Mouse (Mus musculus) embryonic facial prominence, embryonic 14.5 days (tissue): ENCODE data around the gene Gnptg. TPM values are rescaled to one million over a fixed set of nuclear protein-coding genes. Genes with fewer than 3 reads are reported as not detected.

Experiments used
- ATAC-seq: fragments of 200-750 bp; cut with Nextera tagmentation; 2 replicates; pipeline ENCODE4 v1.8.0; 2017; ENCODE audit warnings: low read depth, moderate number of reproducible peaks, moderate TSS enrichment
- DNase-seq: peaks from one replicate; pipeline ENCODE4 v3.0.0-alpha.2; 2015; ENCODE audit warnings: low spot score
- H3K27ac ChIP-seq: fragments of 300-500 bp; sonication (generic); replicated peaks from 2 replicates; pipeline ENCODE4 v1.5.1; 2014; ENCODE audit warnings: low read depth, mild to moderate bottlenecking, low read length, moderate library complexity
- H3K27me3 ChIP-seq: fragments of 300-500 bp; sonication (generic); replicated peaks from 2 replicates; pipeline ENCODE4 v1.6.1; 2014; ENCODE audit warnings: low read length; ENCODE audit not compliant: control insufficient read depth, insufficient read depth
- H3K36me3 ChIP-seq: fragments of 300-500 bp; sonication (generic); 2 replicates; pipeline ENCODE4 v1.6.1; 2014; ENCODE audit warnings: low read length, mixed read lengths; ENCODE audit not compliant: control insufficient read depth, insufficient read depth
- H3K4me1 ChIP-seq: fragments of 300-500 bp; sonication (generic); 2 replicates; pipeline ENCODE4 v1.6.1; 2014; ENCODE audit warnings: antibody characterized with exemption, low read length; ENCODE audit not compliant: control insufficient read depth, insufficient read depth
- H3K4me2 ChIP-seq: fragments of 300-500 bp; sonication (generic); 2 replicates; pipeline ENCODE4 v1.6.1; 2014; ENCODE audit warnings: low read depth, mild to moderate bottlenecking, low read length, moderate library complexity, mixed read lengths
- H3K4me3 ChIP-seq: fragments of 300-500 bp; sonication (generic); 2 replicates; pipeline ENCODE4 v1.5.1; 2014; ENCODE audit warnings: low read depth, mild to moderate bottlenecking, low read length
- H3K9ac ChIP-seq: fragments of 300-500 bp; sonication (generic); 2 replicates; pipeline ENCODE4 v1.6.1; 2014; ENCODE audit warnings: low read depth, mild to moderate bottlenecking, low read length, moderate library complexity, mixed read lengths
- H3K9me3 ChIP-seq: fragments of 300-500 bp; sonication (generic); 2 replicates; pipeline ENCODE4 v1.6.1; 2016; ENCODE audit warnings: low read length; ENCODE audit not compliant: control insufficient read depth
- WGBS: fragments of 180-500 bp; shearing (Covaris S2); extraction: QIAGEN DNeasy Blood & Tissue Kit; methylation state at CpG from one replicate; pipeline ENCODE4 v1.1.7; 2014; 5-methylcytosine and 5-hydroxymethylcytosine counted together
- microRNA-seq: library from miRNA; unstranded; fragments of <30 nt; microRNA quantifications from one replicate; pipeline ENCODE4, GENCODE M21; 2016; ENCODE audit warnings: borderline number of aligned reads
- polyA plus RNA-seq: library from polyadenylated mRNA; unstranded; fragments of >200 nt; fragmentation: Nextera tagmentation; extraction: Ambion mirVana; gene quantifications from 2 replicates; pipeline ENCODE4 v1.2.1, GENCODE M21; 2014

Gnptg gene
- polyA plus RNA-seq, 1 experiment from 2014 or later: 32.4 TPM

GRCm38 (mm10) chr17:25188150-25189031 lies 51.5 kb downstream of the Gnptg start, which contains the start of gene Unkl:
Gene Unkl, plus strand, starts transcription at chr17:25188397.
- DNase-seq: peak; percentile 76
- Histone ChIP-seq H3K4me3 (peak within 1 kb of the TSS; percentile 98), H3K9ac (peak within 1 kb of the TSS; percentile 94), H3K27me3 (no peaks in the 10 kb centered on the region), H3K9me3 (no peaks in the 10 kb centered on the region), H3K27ac (peak within 1 kb of the TSS; percentile 84), H3K4me1 (peaks cover 17% of the 10 kb centered on the region), H3K36me3 (peaks cover 16% of the 10 kb centered on the region; the same call in 1 of the 2 replicates), H3K4me2 (peak within 1 kb of the TSS; percentile 92)
- peak; percentile 16 for ATAC-seq
- 1% methylated on average over 45 of the region's 104 CpGs for WGBS

GRCm38 (mm10) chr17:25187784-25188149 lies 52.2 kb downstream of the Gnptg start:
- ATAC-seq (no peak), DNase-seq (no peak)
- H3K4me2 ChIP-seq: peak overlapping the region; percentile 92
- no peaks in the 10 kb centered on the region for H3K9me3 ChIP-seq
- H3K36me3 ChIP-seq: peaks cover 16% of the 10 kb centered on the region; the same call in 1 of the 2 replicates
- no peaks in the 10 kb centered on the region for H3K27me3 ChIP-seq
- 4% methylated on average over 11 of the region's 11 CpGs for WGBS
- H3K4me3 ChIP-seq: peak overlapping the region; percentile 98
- peaks cover 17% of the 10 kb centered on the region for H3K4me1 ChIP-seq
- H3K27ac ChIP-seq: peak overlapping the region; percentile 84
- H3K9ac ChIP-seq: peak overlapping the region; percentile 94

GRCm38 (mm10) chr17:25184961-25185360 lies 55.0 kb downstream of the Gnptg start:
- Histone ChIP-seq H3K36me3 (peaks cover 6% of the 10 kb centered on the region; the same call in 1 of the 2 replicates), H3K9me3 (no peaks in the 10 kb centered on the region), H3K27ac (peak overlapping the region; percentile 96; the same call in 1 of the 2 replicates), H3K9ac (peak overlapping the region; percentile 88), H3K4me1 (peaks cover 15% of the 10 kb centered on the region), H3K4me2 (peak overlapping the region; percentile 100), H3K27me3 (no peaks in the 10 kb centered on the region), H3K4me3 (peak overlapping the region; percentile 97)
- 8% methylated on average over 17 of the region's 17 CpGs for WGBS
- no peak for DNase-seq
- peak; percentile 8; the same call in 1 of the 2 replicates for ATAC-seq

- Histone ChIP-seq H3K4me1 (peaks cover 7% of the 10 kb centered on the region), H3K27ac (peak within 1 kb of the TSS; percentile 96), H3K9me3 (no peaks in the 10 kb centered on the region), H3K4me3 (peak within 1 kb of the TSS; percentile 97), H3K36me3 (peaks cover 6% of the 10 kb centered on the region; the same call in 1 of the 2 replicates), H3K4me2 (peak within 1 kb of the TSS; percentile 100), H3K9ac (peak within 1 kb of the TSS; percentile 88), H3K27me3 (no peaks in the 10 kb centered on the region)
- DNase-seq: peak; percentile 99
- peak; percentile 90 for ATAC-seq
- WGBS: under 1% methylated on average over 50 of the region's 50 CpGs
Observed at GRCm38 (mm10) chr17:25184129-25184691, 55.7 kb downstream of the Gnptg start, which contains the start of gene BC003965. Gene BC003965, plus strand, starts transcription at chr17:25184554.

Small RNA genes lying within 50 kb of the gene (microRNA-seq; reads per million reads assigned to microRNA genes)
- 0.50 reads per million for gene Mir3547

Other genes starting within 250 kb of the Gnptg start
- 7.1 and 7.7 TPM in 2 replicates for gene Cramp1l, start 224.3 kb downstream of the Gnptg start, polyA plus RNA-seq
- 13.9 and 17.5 TPM in 2 replicates for gene Ift140, start 224.0 kb downstream of the Gnptg start, polyA plus RNA-seq
- 22.6 and 23.2 TPM in 2 replicates for gene Tmem204, start 156.5 kb downstream of the Gnptg start, polyA plus RNA-seq
- 24.8 and 37.2 TPM in 2 replicates for gene Telo2, start 124.2 kb downstream of the Gnptg start, polyA plus RNA-seq
- 1.8 and 2.9 TPM in 2 replicates for gene Ptx4, start 119.4 kb downstream of the Gnptg start, polyA plus RNA-seq
- 21.4 and 22.6 TPM in 2 replicates for gene Clcn7, start 106.7 kb downstream of the Gnptg start, polyA plus RNA-seq
- gene Ccdc154, start 77.7 kb downstream of the Gnptg start, polyA plus RNA-seq: not detected in 2 replicates
- gene Gm38655, start 64.7 kb downstream of the Gnptg start, polyA plus RNA-seq: 0.25 TPM in 1 of 2 replicates, not detected in the other
- gene BC003965, start 55.6 kb downstream of the Gnptg start, polyA plus RNA-seq: 28.1 and 29.2 TPM in 2 replicates
- gene Unkl, start 51.7 kb downstream of the Gnptg start, polyA plus RNA-seq: 5.6 and 5.8 TPM in 2 replicates
- gene Tsr3, start within 50 bp of the Gnptg start, polyA plus RNA-seq: 39.1 and 48.7 TPM in 2 replicates
- gene Baiap3, start 16.2 kb upstream of the Gnptg start, polyA plus RNA-seq: 0.42 and 1.1 TPM in 2 replicates
- 482 and 517 TPM in 2 replicates for gene Ube2i, start 34.5 kb upstream of the Gnptg start, polyA plus RNA-seq
- 3.1 and 4.4 TPM in 2 replicates for gene Prss34, start 58.3 kb upstream of the Gnptg start, polyA plus RNA-seq
- not detected in 2 replicates for gene Prss28, start 68.5 kb upstream of the Gnptg start, polyA plus RNA-seq
- not detected in 2 replicates for gene Prss29, start 78.5 kb upstream of the Gnptg start, polyA plus RNA-seq
- gene Tpsab1, start 105.4 kb upstream of the Gnptg start, polyA plus RNA-seq: 0.94 and 1.0 TPM in 2 replicates
- gene Tpsb2, start 126.2 kb upstream of the Gnptg start, polyA plus RNA-seq: 47.8 and 101 TPM in 2 replicates
- gene Tpsg1, start 129.1 kb upstream of the Gnptg start, polyA plus RNA-seq: 8.0 and 9.5 TPM in 2 replicates
- 4.9 and 5.2 TPM in 2 replicates for gene Cacna1h, start 193.7 kb upstream of the Gnptg start, polyA plus RNA-seq
- 0.22 and 3.0 TPM in 2 replicates for gene Tekt4, start 214.5 kb upstream of the Gnptg start, polyA plus RNA-seq